Mouse (Mus musculus) limb, embryonic 12.5 days (tissue): ENCODE measurements around the gene Clp1. TPM values are rescaled to one million over a fixed set of nuclear protein-coding genes. Genes with fewer than 3 reads are reported as not detected.
"Not testable (repeated sequence)": the region's sequence is repeated elsewhere in the genome, so short reads cannot be mapped to it uniquely, and the experiment has no call there.

Source experiments
- ATAC-seq: fragments of 200-750 bp; cut with Nextera tagmentation; 2 replicates; pipeline ENCODE4 v1.8.0; 2017; ENCODE audit warnings: low read depth, moderate TSS enrichment; ENCODE audit not compliant: insufficient number of reproducible peaks, insufficient read depth, low FRiP score, low TSS enrichment
- H3K27ac ChIP-seq: fragments of 300-500 bp; sonication (generic); 2 replicates; pipeline ENCODE4 v1.5.1; 2016; ENCODE audit warnings: mild to moderate bottlenecking, moderate library complexity
- H3K27me3 ChIP-seq: fragments of 300-500 bp; sonication (generic); 2 replicates; pipeline ENCODE4 v1.6.1; 2016; ENCODE audit warnings: mild to moderate bottlenecking, moderate library complexity
- H3K36me3 ChIP-seq: fragments of 300-500 bp; sonication (generic); 2 replicates; pipeline ENCODE4 v1.6.1; 2016; ENCODE audit warnings: mild to moderate bottlenecking, moderate library complexity
- H3K4me1 ChIP-seq: fragments of 300-500 bp; sonication (generic); replicated peaks from 2 replicates; pipeline ENCODE4 v1.6.1; 2016
- H3K4me2 ChIP-seq: fragments of 300-500 bp; sonication (generic); 2 replicates; pipeline ENCODE4 v1.6.1; 2016; ENCODE audit warnings: mild to moderate bottlenecking, moderate library complexity
- H3K4me3 ChIP-seq: fragments of 300-500 bp; sonication (generic); replicated peaks from 2 replicates; pipeline ENCODE4 v1.5.1; 2016; ENCODE audit warnings: mild to moderate bottlenecking
- H3K9ac ChIP-seq: fragments of 300-500 bp; sonication (generic); replicated peaks from 2 replicates; pipeline ENCODE4 v1.6.1; 2016; ENCODE audit warnings: mild to moderate bottlenecking, moderate library complexity
- H3K9me3 ChIP-seq: fragments of 300-500 bp; sonication (generic); 2 replicates; pipeline ENCODE4 v1.6.1; 2016; ENCODE audit warnings: mild to moderate bottlenecking, moderate library complexity
- WGBS: fragments of 180-500 bp; shearing (Covaris S2); methylation state at CpG from one replicate; pipeline ENCODE4 v1.1.7; 2016; 5-methylcytosine and 5-hydroxymethylcytosine counted together
- polyA plus RNA-seq: library from polyadenylated mRNA; unstranded; fragments of >200 nt; fragmentation: Nextera tagmentation; extraction: Ambion mirVana; gene quantifications from 2 replicates; pipeline ENCODE4 v1.2.1, GENCODE M21; 2016

The Clp1 gene
- polyA plus RNA-seq, 1 experiment from 2014 or later = 47.1 TPM

DNA sequence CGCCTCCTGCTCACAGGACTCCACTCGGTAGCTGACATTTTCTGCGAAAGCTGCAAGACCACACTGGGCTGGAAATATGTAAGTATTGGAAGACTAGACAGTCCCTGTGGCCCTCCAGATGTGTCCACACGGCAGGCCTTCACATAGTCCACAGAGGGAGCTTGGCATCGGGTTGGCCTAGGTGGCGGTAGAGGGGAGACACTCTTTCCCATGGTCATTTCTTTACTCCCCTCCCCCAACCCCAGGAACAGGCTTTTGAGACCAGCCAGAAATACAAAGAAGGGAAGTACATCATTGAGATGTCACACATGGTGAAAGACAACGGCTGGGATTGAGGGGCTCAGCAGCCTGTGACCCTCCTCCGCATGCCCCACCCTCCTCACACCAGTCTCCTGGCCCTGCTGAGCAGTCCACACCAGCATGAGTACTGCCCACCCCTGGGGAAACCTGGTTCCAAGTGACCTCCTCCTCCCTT is 10.3 kb upstream of the Clp1 start:
- WGBS = 3% methylated on average over 8 of the region's 8 CpGs
- ATAC-seq = no peak
- Histone ChIP-seq H3K27me3 (no peaks in the 10 kb centered on the region), H3K36me3 (peaks cover 23% of the 10 kb centered on the region), H3K4me1 (peaks cover 87% of the 10 kb centered on the region), H3K4me2 (peak overlapping the region; percentile 48), H3K4me3 (peak overlapping the region; percentile 50), H3K9ac (peak overlapping the region; percentile 42; the same call in 1 of the 2 replicates), H3K9me3 (no peaks in the 10 kb centered on the region), H3K27ac (peak overlapping the region; percentile 79)

DNA sequence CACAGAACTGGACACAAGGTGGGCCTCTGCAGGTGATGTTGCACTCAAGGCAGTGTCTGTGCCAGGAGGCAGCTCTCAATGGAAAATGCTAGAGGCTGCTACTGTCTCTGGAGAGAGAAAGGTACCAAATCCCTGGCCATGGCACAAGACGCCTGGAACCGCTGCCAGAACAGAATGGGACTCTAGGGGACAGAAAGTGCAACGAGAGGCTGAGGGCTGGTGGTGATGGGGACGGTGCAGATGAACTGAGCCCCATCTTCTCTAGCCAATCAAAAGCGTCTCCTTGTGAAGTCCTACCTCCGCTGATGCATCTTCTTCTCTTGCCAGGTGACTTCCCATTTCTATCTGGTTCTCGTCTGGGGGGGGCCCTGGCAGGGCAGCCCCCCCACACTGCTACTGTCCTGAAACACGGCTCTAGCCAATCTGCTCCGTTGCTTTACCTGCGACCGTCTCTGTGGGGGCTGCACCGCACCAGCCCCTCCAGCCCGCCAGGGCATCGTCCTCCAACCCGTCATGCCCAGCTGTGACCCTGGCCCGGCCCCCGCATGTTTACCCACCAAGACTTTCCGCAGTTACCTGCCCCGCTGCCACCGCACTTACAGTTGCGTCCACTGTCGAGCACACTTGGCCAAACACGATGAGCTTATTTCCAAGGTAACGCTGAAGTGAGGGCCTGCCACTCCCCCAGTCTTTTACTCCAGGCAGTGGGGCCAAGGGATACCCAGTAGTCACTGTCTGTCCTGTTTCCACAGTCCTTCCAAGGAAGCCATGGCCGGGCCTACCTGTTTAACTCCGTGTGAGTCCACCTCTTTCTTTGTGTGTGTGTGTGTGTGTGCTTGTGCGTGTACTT is 9.4 kb upstream of the Clp1 start:
- Histone ChIP-seq H3K36me3 (peaks cover 18% of the 10 kb centered on the region), H3K4me3 (peak overlapping the region; percentile 50), H3K27ac (peak overlapping the region; percentile 79), H3K4me1 (peaks cover 80% of the 10 kb centered on the region), H3K9me3 (no peaks in the 10 kb centered on the region), H3K27me3 (no peaks in the 10 kb centered on the region), H3K4me2 (peak overlapping the region; percentile 48), H3K9ac (peak overlapping the region; percentile 31; the same call in 1 of the 2 replicates)
- whole genome bisulfite sequencing = 10% methylated on average over 27 of the region's 27 CpGs
- no peak for ATAC-seq

DNA sequence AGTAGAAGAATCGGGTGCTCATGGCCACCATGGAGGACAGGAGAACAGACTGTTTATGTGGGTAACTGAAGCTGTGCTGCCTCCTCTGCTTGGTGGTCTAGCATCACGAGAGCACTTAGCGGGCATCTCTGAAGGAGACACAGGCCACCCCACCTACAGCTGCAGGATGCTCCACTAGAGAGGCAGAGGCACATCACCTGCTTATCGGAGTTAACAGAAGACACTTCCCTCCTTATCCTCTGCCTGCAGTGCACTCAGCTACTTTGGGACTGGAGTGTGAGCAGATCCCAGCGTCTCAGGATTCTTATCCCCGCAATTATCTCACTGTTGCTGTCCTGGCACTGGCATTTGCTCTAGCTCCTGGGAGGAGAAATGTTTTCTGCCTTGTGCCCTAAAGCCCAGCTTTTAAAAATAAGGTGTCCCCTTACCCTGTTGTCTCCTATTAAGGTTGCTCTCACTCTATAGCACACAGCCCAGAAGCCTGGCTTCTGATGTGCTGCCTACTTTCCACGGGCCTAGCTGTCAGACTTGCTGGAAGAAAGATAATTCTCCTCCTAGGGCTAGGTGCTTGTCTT is 8.3 kb upstream of the Clp1 start:
- Histone ChIP-seq H3K27ac (peak overlapping the region; percentile 56; the same call in 1 of the 2 replicates), H3K36me3 (peaks cover 8% of the 10 kb centered on the region), H3K9ac (peak overlapping the region; percentile 74), H3K4me3 (peak overlapping the region; percentile 50), H3K4me2 (peak overlapping the region; percentile 75), H3K4me1 (peaks cover 69% of the 10 kb centered on the region), H3K9me3 (no peaks in the 10 kb centered on the region), H3K27me3 (no peaks in the 10 kb centered on the region)
- WGBS = 27% methylated on average over 7 of the region's 7 CpGs
- ATAC-seq = no peak

DNA sequence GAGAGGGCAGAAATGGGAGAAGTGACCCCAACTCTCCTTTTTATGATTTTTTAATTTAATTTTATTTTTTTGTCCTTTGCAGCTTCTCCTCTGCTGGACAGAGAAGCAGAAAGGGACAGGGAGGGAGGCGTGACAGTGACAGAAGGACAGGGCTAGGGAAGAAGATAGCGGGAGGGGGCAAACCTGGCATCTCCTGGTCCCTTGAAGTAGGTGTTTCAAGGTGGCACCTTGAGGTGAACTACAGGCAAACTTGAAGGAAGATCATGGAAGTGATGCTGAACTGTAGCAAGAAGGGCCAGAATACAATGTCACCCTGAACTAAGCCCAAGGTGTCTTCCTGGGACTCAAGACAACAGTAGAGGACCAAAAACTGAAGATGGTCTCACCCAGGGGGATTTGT is 7.8 kb upstream of the Clp1 start:
- 5% methylated on average over 2 of the region's 2 CpGs for WGBS
- Histone ChIP-seq H3K27me3 (no peaks in the 10 kb centered on the region), H3K4me1 (peaks cover 64% of the 10 kb centered on the region), H3K4me3 (peak overlapping the region; percentile 50), H3K4me2 (peak overlapping the region; percentile 75), H3K27ac (peak overlapping the region; percentile 56), H3K36me3 (peaks cover 3% of the 10 kb centered on the region), H3K9me3 (no peaks in the 10 kb centered on the region), H3K9ac (peak overlapping the region; percentile 74)
- no peak for ATAC-seq

DNA sequence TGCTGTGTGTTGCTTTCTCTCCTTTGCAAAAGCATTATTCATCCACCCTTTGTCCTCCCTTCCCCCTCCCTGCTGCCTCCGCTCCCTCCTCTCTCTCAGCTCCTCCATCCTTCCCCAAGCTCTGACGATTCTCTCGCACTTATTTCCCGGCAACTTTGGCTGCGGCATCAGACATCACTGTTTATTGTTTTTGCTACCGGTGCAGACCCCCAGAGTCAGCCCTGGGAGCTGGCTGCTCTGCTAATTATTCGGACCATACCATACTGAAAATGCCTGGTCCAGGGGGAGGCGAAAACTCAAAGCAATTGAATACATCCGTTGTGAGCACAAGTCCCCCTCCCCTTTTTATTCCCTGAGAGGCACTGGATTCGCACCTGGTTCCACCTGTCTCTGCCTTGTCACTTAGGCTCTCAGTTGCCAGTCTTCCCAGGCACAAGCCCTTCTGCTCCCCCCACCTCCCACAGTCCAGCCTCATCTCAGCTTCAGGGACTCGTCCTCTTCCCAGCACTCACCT is 7.3 kb upstream of the Clp1 start:
- H3K4me2 ChIP-seq = peak overlapping the region; percentile 75
- peaks cover 59% of the 10 kb centered on the region for H3K4me1 ChIP-seq
- ATAC-seq = 0 out of 2 replicates have a peak, but pooled peaks have one; percentile 5
- peak overlapping the region; percentile 74 for H3K9ac ChIP-seq
- no peaks in the 10 kb centered on the region for H3K27me3 ChIP-seq
- peak overlapping the region; percentile 50 for H3K4me3 ChIP-seq
- WGBS = under 1% methylated on average over 11 of the region's 11 CpGs
- H3K9me3 ChIP-seq = no peaks in the 10 kb centered on the region
- no peaks in the 10 kb centered on the region for H3K36me3 ChIP-seq
- H3K27ac ChIP-seq = peak overlapping the region; percentile 56; the same call in 1 of the 2 replicates

DNA sequence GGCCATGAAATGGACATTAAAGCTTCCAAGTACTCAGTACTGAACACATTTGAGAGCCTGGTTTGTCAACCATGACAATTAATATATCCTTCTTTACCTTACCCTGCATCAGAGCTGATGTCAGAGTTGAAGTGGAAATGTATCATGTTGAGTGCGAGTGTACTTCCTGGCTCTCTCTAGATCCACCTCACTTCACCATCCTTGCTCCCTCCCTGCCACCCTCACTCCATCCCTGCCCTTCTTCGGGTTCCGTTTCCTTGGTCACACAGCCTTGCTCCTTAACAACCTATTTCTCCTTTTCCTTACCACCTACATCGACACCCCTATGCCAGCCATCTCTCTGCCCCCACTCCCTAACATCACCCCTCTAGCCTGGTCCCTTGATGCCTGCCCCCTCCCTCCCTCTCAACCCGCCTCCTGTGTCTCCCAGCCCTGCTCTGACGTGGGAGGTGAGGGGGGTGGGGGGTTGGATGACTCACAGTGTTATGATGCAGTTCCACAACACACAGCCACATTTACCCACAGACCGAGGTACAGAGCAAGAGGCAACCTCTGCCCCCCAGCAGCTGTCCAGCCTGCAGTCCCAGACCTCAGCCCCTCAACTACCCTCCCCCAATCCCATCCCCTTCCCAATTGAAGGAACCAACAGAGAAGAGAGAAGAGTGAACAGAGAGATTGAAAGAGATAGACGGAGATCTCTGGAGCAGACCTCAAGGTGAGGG is 6.6 kb upstream of the Clp1 start, which contains the start of gene Ypel4:
TSS of gene Ypel4 (plus strand) at position 480 of the 722 bp plus-strand sequence.
- Histone ChIP-seq H3K9ac (peak within 1 kb of the TSS; percentile 74), H3K27ac (peak within 1 kb of the TSS; percentile 56), H3K9me3 (no peaks in the 10 kb centered on the region), H3K4me2 (peak within 1 kb of the TSS; percentile 75), H3K4me1 (peaks cover 53% of the 10 kb centered on the region), H3K27me3 (no peaks in the 10 kb centered on the region), H3K36me3 (no peaks in the 10 kb centered on the region), H3K4me3 (peak within 1 kb of the TSS; percentile 50)
- peak; percentile 23 for ATAC-seq
- 5% methylated on average over 8 of the region's 8 CpGs for WGBS

DNA sequence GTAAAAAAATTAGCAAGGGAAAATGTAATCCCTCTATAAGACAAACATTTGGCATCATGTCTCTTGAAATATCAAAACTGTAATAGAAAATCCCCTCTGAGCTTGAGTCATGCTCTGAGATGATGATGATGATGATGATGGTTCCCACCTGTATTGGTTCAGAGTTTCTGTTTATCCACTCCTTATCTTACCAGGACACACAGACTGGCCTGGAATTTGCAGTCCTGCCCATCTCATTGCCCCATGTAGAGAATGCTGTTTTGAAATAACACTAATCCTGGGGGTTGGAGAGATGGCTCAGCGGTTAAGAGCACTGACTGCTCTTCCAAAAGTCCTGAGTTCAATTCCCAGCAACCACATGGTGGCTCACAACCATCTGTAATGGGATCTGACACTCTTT is 5.2 kb upstream of the Clp1 start:
- H3K4me3 ChIP-seq = no peak overlapping the region
- no peaks in the 10 kb centered on the region for H3K36me3 ChIP-seq
- no peak overlapping the region for H3K9ac ChIP-seq
- 80% methylated on average over 1 of the region's 1 CpGs for WGBS
- no peaks in the 10 kb centered on the region for H3K27me3 ChIP-seq
- no peaks in the 10 kb centered on the region for H3K9me3 ChIP-seq
- no peak overlapping the region for H3K4me2 ChIP-seq
- ATAC-seq = no peak
- peaks cover 39% of the 10 kb centered on the region for H3K4me1 ChIP-seq
- H3K27ac ChIP-seq = no peak overlapping the region

DNA sequence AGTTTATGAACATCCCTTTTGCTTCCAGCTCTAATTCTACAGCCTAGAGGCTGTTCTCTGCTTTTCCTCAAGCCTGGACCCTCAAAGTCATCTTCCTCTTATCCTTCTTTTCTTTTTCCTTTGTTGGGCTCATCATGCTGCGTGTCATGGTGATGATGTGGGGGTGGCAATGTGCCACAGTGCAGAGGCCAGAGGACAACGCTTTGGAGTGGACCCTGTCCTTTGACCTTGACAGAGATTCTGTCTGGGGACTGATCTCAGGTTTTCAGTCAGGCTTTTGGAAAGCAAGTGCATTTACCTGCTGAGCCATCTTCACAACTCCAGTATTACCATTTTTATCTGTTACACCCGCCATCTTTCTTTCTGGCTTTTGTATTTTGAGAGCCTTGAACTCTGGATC is 4.1 kb upstream of the Clp1 start:
- no peaks in the 10 kb centered on the region for H3K27me3 ChIP-seq
- H3K4me1 ChIP-seq = peaks cover 32% of the 10 kb centered on the region
- 79% methylated on average over 3 of the region's 3 CpGs for WGBS
- ATAC-seq = no peak
- no peak overlapping the region for H3K4me3 ChIP-seq
- H3K9me3 ChIP-seq = no peaks in the 10 kb centered on the region
- no peak overlapping the region for H3K9ac ChIP-seq
- H3K4me2 ChIP-seq = no peak overlapping the region
- H3K27ac ChIP-seq = no peak overlapping the region
- no peaks in the 10 kb centered on the region for H3K36me3 ChIP-seq

DNA sequence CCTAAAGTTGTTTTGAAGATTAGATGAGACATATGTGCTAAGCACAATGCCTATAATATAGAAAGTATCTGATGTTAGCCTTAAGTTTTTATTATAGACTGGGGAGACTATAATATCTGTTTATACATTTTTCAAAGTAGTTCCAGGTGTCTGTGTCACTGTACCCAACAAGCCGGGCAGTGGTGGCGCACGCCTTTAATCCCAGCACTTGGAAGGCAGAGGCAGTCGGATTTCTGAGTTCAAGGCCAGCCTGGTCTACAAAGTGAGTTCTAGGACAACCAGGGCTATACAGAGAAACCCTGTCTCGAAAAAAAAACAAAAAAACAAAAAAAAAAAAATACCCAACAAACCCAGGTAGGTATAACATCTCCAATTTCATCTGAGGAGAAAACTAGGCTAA is 1.0 kb upstream of the Clp1 start:
- H3K9me3 ChIP-seq, H3K27me3 ChIP-seq, H3K27ac ChIP-seq, H3K4me1 ChIP-seq, ATAC-seq, H3K4me3 ChIP-seq, H3K9ac ChIP-seq: not testable (repeated sequence)
- WGBS = 80% methylated on average over 5 of the region's 5 CpGs
- H3K36me3 ChIP-seq = peaks cover 26% of the 10 kb centered on the region
- 0 out of 2 replicates have a peak overlapping the region, but pooled peaks have one; percentile 92 for H3K4me2 ChIP-seq

DNA sequence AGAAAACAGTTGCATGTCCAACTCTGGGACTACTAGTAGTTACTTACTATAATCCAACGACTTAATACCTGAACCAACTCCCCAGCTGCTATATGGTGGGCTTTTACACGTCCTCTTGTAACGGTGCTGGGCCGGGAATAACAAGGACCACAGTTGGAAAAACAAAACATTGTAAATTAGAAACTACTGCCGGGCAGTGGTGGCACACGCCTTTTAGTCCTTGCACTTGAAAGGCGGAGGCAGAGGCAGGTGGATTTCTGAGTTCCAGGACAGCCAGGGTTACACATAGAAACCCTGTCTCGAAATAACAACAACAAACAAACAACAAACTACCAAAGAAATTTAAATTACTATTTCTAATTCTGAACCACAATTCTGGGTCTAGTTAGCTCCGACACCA is 434 bp downstream of the Clp1 start:
- Histone ChIP-seq H3K36me3 (peaks cover 36% of the 10 kb centered on the region), H3K4me3 (peak overlapping the region; percentile 61), H3K27ac (peak overlapping the region; percentile 53; the same call in 1 of the 2 replicates), H3K4me2 (peak overlapping the region; percentile 92), H3K27me3 (no peaks in the 10 kb centered on the region), H3K4me1 (peaks cover 7% of the 10 kb centered on the region), H3K9me3 (no peaks in the 10 kb centered on the region), H3K9ac (peak overlapping the region; percentile 63)
- WGBS = 6% methylated on average over 9 of the region's 9 CpGs
- ATAC-seq = 0 out of 2 replicates have a peak, but pooled peaks have one; percentile 2
